Mouse (Mus musculus) frontal cortex, postnatal 36 days (tissue): ENCODE data around the gene Cntn5.
A peak's percentile ranks its signal among the peaks of the same experiment; 100 is the strongest.

Experiments
- DNase-seq, 2 experiments: peaks; one replicate each; pipeline ENCODE4 v3.0.0; 2022; ENCODE audit warnings: low spot score in 2 of 2

Gene Cntn5

GRCm38 (mm10) chr9:10904616-10905363, at the start of gene Cntn5:
TSS of gene Cntn5 (minus strand) at chr9:10904775.
- peak; percentile 68 to 82 for DNase-seq

GRCm38 (mm10) chr9:10950470-10950869, 45.9 kb upstream of the Cntn5 start:
- DNase-seq = no peak

GRCm38 (mm10) chr9:10909573-10909972, 5.0 kb upstream of the Cntn5 start:
- DNase-seq = peak; percentile 63 to 73

GRCm38 (mm10) chr9:10905696-10906095, 1.1 kb upstream of the Cntn5 start:
- DNase-seq = no peak

- no peak for DNase-seq
Measured at GRCm38 (mm10) chr9:10879758-10880157, 24.8 kb downstream of the Cntn5 start.

- no peak for DNase-seq
Measured at GRCm38 (mm10) chr9:10873881-10874280, 30.7 kb downstream of the Cntn5 start.

- DNase-seq = no peak
Measured at GRCm38 (mm10) chr9:10856204-10856892, 48.2 kb downstream of the Cntn5 start.

- no peak for DNase-seq
Measured at GRCm38 (mm10) chr9:10816711-10817110, 87.9 kb downstream of the Cntn5 start.

- DNase-seq = no peak
Measured at GRCm38 (mm10) chr9:10797158-10797557, 107.4 kb downstream of the Cntn5 start.

GRCm38 (mm10) chr9:10795102-10795501, 109.5 kb downstream of the Cntn5 start:
- no peak for DNase-seq

GRCm38 (mm10) chr9:10731878-10732277, 172.7 kb downstream of the Cntn5 start:
- DNase-seq = no peak

GRCm38 (mm10) chr9:10724191-10724590, 180.4 kb downstream of the Cntn5 start:
- DNase-seq = no peak

- no peak for DNase-seq
Measured at GRCm38 (mm10) chr9:10722121-10722520, 182.5 kb downstream of the Cntn5 start.

GRCm38 (mm10) chr9:10718986-10719385, 185.6 kb downstream of the Cntn5 start:
- no peak for DNase-seq

- no peak for DNase-seq
Measured at GRCm38 (mm10) chr9:10713641-10714040, 190.9 kb downstream of the Cntn5 start.

- no peak for DNase-seq
Measured at GRCm38 (mm10) chr9:10681646-10682045, 222.9 kb downstream of the Cntn5 start.

- no peak for DNase-seq
Measured at GRCm38 (mm10) chr9:10681181-10681580, 223.4 kb downstream of the Cntn5 start.

GRCm38 (mm10) chr9:10668676-10669075, 235.9 kb downstream of the Cntn5 start:
- no peak for DNase-seq

GRCm38 (mm10) chr9:10667438-10667837, 237.1 kb downstream of the Cntn5 start:
- DNase-seq = no peak

GRCm38 (mm10) chr9:10665756-10666155, 238.8 kb downstream of the Cntn5 start:
- DNase-seq = peak; percentile 34 to 68

- DNase-seq = peak; percentile 65 to 81
Measured at GRCm38 (mm10) chr9:10663101-10663500, 241.5 kb downstream of the Cntn5 start.

GRCm38 (mm10) chr9:10659478-10659877, 245.1 kb downstream of the Cntn5 start:
- DNase-seq = no peak

- DNase-seq = no peak
Measured at GRCm38 (mm10) chr9:10658086-10658485, 246.5 kb downstream of the Cntn5 start.
